Mouse (Mus musculus) heart, postnatal 0 days (tissue): ENCODE results near the gene Prdm16.
A peak's percentile ranks its signal among the peaks of the same experiment; 100 is the strongest.

ENCODE experiments used
- CTCF ChIP-seq: IDR thresholded peaks from 2 replicates; pipeline ENCODE4 v1.5.1; 2016; ENCODE audit warnings: antibody characterized with exemption, control low read depth, low read depth
- EP300 ChIP-seq: IDR thresholded peaks from 2 replicates; pipeline ENCODE4 v1.6.1; 2016; ENCODE audit warnings: antibody characterized with exemption, low read depth

DNA sequence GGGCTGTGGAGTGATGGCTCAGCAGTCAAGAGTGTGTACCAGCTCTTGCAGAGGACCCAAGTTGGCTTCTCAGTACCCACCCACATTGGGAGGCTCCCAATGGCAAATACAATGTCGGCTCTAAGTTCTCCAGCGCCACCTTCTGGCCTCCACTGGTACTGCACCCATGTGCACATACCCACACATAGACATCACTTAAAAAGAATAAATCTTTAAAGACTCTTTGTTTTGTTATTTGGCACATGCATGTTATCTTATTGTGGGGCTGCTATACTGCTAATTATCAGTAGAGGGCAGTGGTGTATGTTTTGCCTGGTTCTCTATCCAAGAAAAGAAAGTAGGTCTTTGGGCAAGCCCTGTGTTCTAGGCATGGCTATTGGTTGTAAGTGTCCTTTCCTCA, 217.7 kb downstream of the Prdm16 start:
- TF ChIP-seq EP300, result no peak
- peak; percentile 48 for TF ChIP-seq CTCF
